In the genomic region with DNA sequence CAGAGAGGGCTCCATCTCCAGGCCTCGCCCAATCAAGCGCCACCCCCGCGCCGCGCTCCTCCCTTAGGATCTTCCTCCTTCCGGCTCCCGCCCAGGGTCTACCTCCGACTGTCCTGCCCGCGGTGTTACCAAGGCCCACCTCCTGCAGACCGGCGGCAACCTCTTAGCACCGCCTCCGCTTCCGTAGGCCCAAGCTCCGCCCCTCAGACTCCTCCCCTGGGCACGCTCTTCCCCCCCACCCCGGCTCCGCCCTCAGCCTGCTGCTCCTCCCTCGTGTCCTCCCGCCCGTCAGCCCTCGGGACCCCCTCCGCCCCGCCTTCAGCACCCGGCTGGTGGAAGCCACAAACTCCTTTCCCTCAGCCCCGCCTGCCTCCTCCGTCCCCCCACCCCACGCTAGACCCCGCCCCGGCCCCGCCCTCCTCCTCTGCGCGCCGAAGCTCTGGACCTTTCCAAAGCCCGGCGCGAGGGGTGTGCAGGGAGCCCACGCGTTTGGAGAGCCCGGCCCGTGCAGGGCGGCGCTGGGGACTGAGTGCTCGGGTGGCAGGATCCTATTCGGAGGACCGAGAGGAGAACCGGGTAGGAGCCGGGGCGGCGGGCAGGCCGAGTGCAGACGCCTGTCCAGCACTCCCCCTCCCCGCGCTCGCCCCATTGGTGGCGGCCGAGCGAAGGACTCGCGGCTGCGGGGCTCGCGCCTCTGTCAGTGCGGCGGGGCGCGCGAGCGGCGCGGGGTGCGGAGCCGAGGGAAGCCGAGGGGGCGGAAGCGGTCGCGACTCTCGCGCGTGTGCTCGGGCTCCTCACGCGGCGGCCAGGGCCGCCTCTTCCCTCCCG, we compare ENCODE assay signal across 8 mouse cellular contexts. TPM values are rescaled to one million over a fixed set of nuclear protein-coding genes. Genes with fewer than 3 reads are reported as not detected.
DNase-seq lines count a peak whose midpoint lies in the region; ATAC-seq and TF ChIP-seq lines count a peak whose summit lies in the region.

Gene Raly (plus strand): TSS at position 441 of the 828 bp plus-strand sequence.
Gene a (plus strand): TSS at position 747 of the 828 bp plus-strand sequence.

- WGBS in kidney, embryonic 14.5 days = under 1% methylated on average over 56 of the region's 89 CpGs
- WGBS in limb, embryonic 15.5 days = under 1% methylated on average over 71 of the region's 89 CpGs

- TF ChIP-seq CTCF in bone marrow macrophage, adult 2 months (IDR thresholded peaks at IDR 0.05; ENCODE audit: low read depth, low read length) = no peak
- no peak for TF ChIP-seq CTCF in embryonic fibroblast, embryonic 13.5 days (IDR thresholded peaks at IDR 0.05; ENCODE audit: borderline replicate concordance, insufficient read depth, low read length)

- peak within 1 kb of the TSS; percentile 82 for H3K4me3 ChIP-seq in bone marrow macrophage, adult 2 months (ENCODE audit: insufficient read depth, low read length)
- H3K4me3 ChIP-seq in embryonic fibroblast, embryonic 13.5 days (ENCODE audit: insufficient read depth, low read length) = peak within 1 kb of the TSS; percentile 100
- peak within 1 kb of the TSS; percentile 99 for H3K4me3 ChIP-seq in kidney, embryonic 14.5 days (ENCODE audit: low read length)
- H3K4me3 ChIP-seq in limb, embryonic 15.5 days = peak within 1 kb of the TSS; percentile 98

- H3K27ac ChIP-seq in bone marrow macrophage, adult 2 months (ENCODE audit: insufficient read depth, low read depth, low read length) = peak within 1 kb of the TSS; percentile 98
- peak within 1 kb of the TSS; percentile 97 for H3K27ac ChIP-seq in embryonic fibroblast, embryonic 13.5 days (ENCODE audit: insufficient read depth, low read length)
- peak within 1 kb of the TSS; percentile 98 for H3K27ac ChIP-seq in kidney, embryonic 14.5 days (ENCODE audit: low read depth, low read length)
- peak within 1 kb of the TSS; percentile 99 for H3K27ac ChIP-seq in limb, embryonic 15.5 days

- peak within 1 kb of the TSS; percentile 97 for H3K9ac ChIP-seq in kidney, embryonic 14.5 days (ENCODE audit: low read depth, low read length)
- H3K9ac ChIP-seq in limb, embryonic 15.5 days = peak within 1 kb of the TSS; percentile 98

- TF ChIP-seq POLR2A in bone marrow macrophage, adult 2 months (IDR thresholded peaks at IDR 0.05; ENCODE audit: borderline replicate concordance, low read depth, low read length) = peak; percentile 95
- TF ChIP-seq POLR2A in embryonic fibroblast, embryonic 13.5 days (IDR thresholded peaks at IDR 0.05; ENCODE audit: low read depth, low read length) = peak; percentile 95

- peak; percentile 99 for DNase-seq in A20 (ENCODE audit: low read depth, low spot score)
- DNase-seq in heart, adult 9 months (ENCODE audit: low spot score in 2 of 2) = peak; percentile 96
- DNase-seq in monocyte, adult 2 months (ENCODE audit: low read depth in 1 of 2, low spot score in 2 of 2) = peak; percentile 87 to 91
- peak; percentile 98 to 99 for DNase-seq in spleen, postnatal 36 days (ENCODE audit: low spot score in 2 of 2)

- ATAC-seq in kidney, embryonic 14.5 days (ENCODE audit: low FRiP score, low TSS enrichment) = peak; percentile 98
- ATAC-seq in limb, embryonic 15.5 days (ENCODE audit: insufficient number of reproducible peaks, low FRiP score, low TSS enrichment, low read depth) = peak; percentile 98

- peaks cover 28% of the 10 kb centered on the region for H3K4me1 ChIP-seq in bone marrow macrophage, adult 2 months (ENCODE audit: control insufficient read depth, insufficient read depth, low read length)
- H3K4me1 ChIP-seq in embryonic fibroblast, embryonic 13.5 days (ENCODE audit: control insufficient read depth, insufficient read depth, low read length) = peaks cover 9% of the 10 kb centered on the region
- H3K4me1 ChIP-seq in kidney, embryonic 14.5 days (ENCODE audit: control insufficient read depth, insufficient read depth, low read length) = peaks cover 21% of the 10 kb centered on the region
- H3K4me1 ChIP-seq in limb, embryonic 15.5 days = peaks cover 25% of the 10 kb centered on the region

- peak within 1 kb of the TSS; percentile 90 for H3K4me2 ChIP-seq in kidney, embryonic 14.5 days (replicated peaks; ENCODE audit: low read depth, low read length)
- peak within 1 kb of the TSS; percentile 70 for H3K4me2 ChIP-seq in limb, embryonic 15.5 days

- H3K9me3 ChIP-seq in kidney, embryonic 14.5 days (ENCODE audit: control insufficient read depth, low read length) = no peaks in the 10 kb centered on the region
- H3K9me3 ChIP-seq in limb, embryonic 15.5 days = no peaks in the 10 kb centered on the region

- no peaks in the 10 kb centered on the region for H3K36me3 ChIP-seq in kidney, embryonic 14.5 days (ENCODE audit: control insufficient read depth, insufficient read depth, low read length)
- H3K36me3 ChIP-seq in limb, embryonic 15.5 days = no peaks in the 10 kb centered on the region

- no peaks in the 10 kb centered on the region for H3K27me3 ChIP-seq in kidney, embryonic 14.5 days (ENCODE audit: control insufficient read depth, insufficient read depth, low read length)
- no peaks in the 10 kb centered on the region for H3K27me3 ChIP-seq in limb, embryonic 15.5 days

RNA-seq across cellular contexts. Expression of gene Raly, which starts in this region (rescaled TPM):
- polyA plus RNA-seq in bone marrow macrophage, adult 2 months (2012; ENCODE audit: insufficient read depth, insufficient read length, missing spikeins) = 108 and 129 TPM in 2 replicates
- polyA plus RNA-seq in embryonic fibroblast, embryonic 13.5 days (2011; ENCODE audit: insufficient read length, low read depth, missing spikeins) = 137 and 168 TPM in 2 replicates
- 68.8 and 310 TPM in 2 replicates for polyA plus RNA-seq in kidney, embryonic 14.5 days (2014; fragmentation: Nextera tagmentation; extraction: Ambion mirVana)
- 40.2 and 53.6 TPM in 2 replicates for polyA plus RNA-seq in limb, embryonic 15.5 days (2015; fragmentation: Nextera tagmentation; extraction: Ambion mirVana)

RNA-seq across cellular contexts. Expression of gene a, which starts in this region (rescaled TPM):
- polyA plus RNA-seq in bone marrow macrophage, adult 2 months (2012; ENCODE audit: insufficient read depth, insufficient read length, missing spikeins) = not detected in 2 replicates
- polyA plus RNA-seq in embryonic fibroblast, embryonic 13.5 days (2011; ENCODE audit: insufficient read length, low read depth, missing spikeins) = not detected in 2 replicates
- polyA plus RNA-seq in kidney, embryonic 14.5 days (2014; fragmentation: Nextera tagmentation; extraction: Ambion mirVana) = not detected in 2 replicates
- polyA plus RNA-seq in limb, embryonic 15.5 days (2015; fragmentation: Nextera tagmentation; extraction: Ambion mirVana) = 16.4 and 21.4 TPM in 2 replicates

Comparison
In these comparisons a context has a peak if more than half of its experiments do, and no peak if none do; other contexts are left out.
1. Peak in every context shown above with its lines: DNase-seq, ATAC-seq, H3K4me3 ChIP-seq and H3K27ac ChIP-seq.
2. RNA of gene a (polyA plus RNA-seq): 16.4 to 21.4 TPM in limb, embryonic 15.5 days; not detected in embryonic fibroblast, embryonic 13.5 days, not detected in kidney, embryonic 14.5 days and not detected in bone marrow macrophage, adult 2 months; every median in the first group is over 10 times any median in the second.